Mouse (Mus musculus) CD8-positive naive resting alpha-beta T cell, adult 2 months (primary cell): ENCODE measurements around the gene Prdm12.
"Not testable (repeated sequence)": the region's sequence is repeated elsewhere in the genome, so short reads cannot be mapped to it uniquely, and the experiment has no call there.

Source experiments
- DNase-seq, 2 experiments: peaks; one replicate each; pipeline ENCODE4 v3.0.0; 2022; ENCODE audit warnings: low read depth in 2 of 2, low spot score in 2 of 2

The Prdm12 gene

GRCm38 (mm10) chr2:31641508-31641830 lies 1.6 kb downstream of the Prdm12 start:
- no peak for DNase-seq

GRCm38 (mm10) chr2:31641929-31642328 lies 2.1 kb downstream of the Prdm12 start:
- no peak for DNase-seq

GRCm38 (mm10) chr2:31653971-31654853 lies 14.4 kb downstream of the Prdm12 start:
- DNase-seq, result no peak

GRCm38 (mm10) chr2:31654854-31655559 lies 15.2 kb downstream of the Prdm12 start:
- DNase-seq, result peak in 1 of 2 experiments; percentile 13

- DNase-seq, result no peak
These were observed 16.5 kb downstream of the Prdm12 start for GRCm38 (mm10) chr2:31656374-31656773.

- DNase-seq, result no peak
These were observed 23.3 kb downstream of the Prdm12 start for GRCm38 (mm10) chr2:31662939-31663803.

- no peak for DNase-seq
These were observed 24.0 kb downstream of the Prdm12 start for GRCm38 (mm10) chr2:31663804-31664180.

- DNase-seq, result no peak
These were observed 27.5 kb downstream of the Prdm12 start for GRCm38 (mm10) chr2:31667332-31667731.

- peak; percentile 83 to 89 for DNase-seq
These were observed 30.8 kb downstream of the Prdm12 start, which contains the start of gene Exosc2 for GRCm38 (mm10) chr2:31670551-31671035. Gene Exosc2 (plus strand): TSS chr2:31670715.

- DNase-seq, result no peak
These were observed 38.8 kb downstream of the Prdm12 start for GRCm38 (mm10) chr2:31678641-31679040.

GRCm38 (mm10) chr2:31681051-31681707 lies 41.3 kb downstream of the Prdm12 start:
- DNase-seq, result not testable (repeated sequence)

GRCm38 (mm10) chr2:31681731-31682235 lies 41.9 kb downstream of the Prdm12 start:
- no peak for DNase-seq

- DNase-seq, result peak; percentile 40 to 60
These were observed 43.8 kb downstream of the Prdm12 start for GRCm38 (mm10) chr2:31683666-31684065.

- peak; percentile 85 to 89 for DNase-seq
These were observed 48.5 kb downstream of the Prdm12 start, which contains the start of gene Abl1 for GRCm38 (mm10) chr2:31688074-31688925. Gene Abl1 (plus strand): TSS chr2:31688376.

- no peak for DNase-seq
These were observed 49.2 kb downstream of the Prdm12 start for GRCm38 (mm10) chr2:31689045-31689444.

GRCm38 (mm10) chr2:31690063-31690462 lies 50.2 kb downstream of the Prdm12 start:
- DNase-seq, result no peak

GRCm38 (mm10) chr2:31698209-31698608 lies 58.4 kb downstream of the Prdm12 start:
- DNase-seq, result no peak

- DNase-seq, result no peak
These were observed 61.0 kb downstream of the Prdm12 start for GRCm38 (mm10) chr2:31700545-31701446.
